Mouse (Mus musculus): ENCODE data around the gene Ubash3a. TPM values are rescaled to one million over a fixed set of nuclear protein-coding genes. Genes with fewer than 3 reads are reported as not detected.

Gene Ubash3a
- total and polyA plus RNA-seq, 3 experiments, result 27.6 to 57.4 (median 30.2) TPM

- TF ChIP-seq MAZ (IDR thresholded peaks at IDR 0.05; ENCODE audit: low read depth, low read length), result no peak
Observed at GRCm38 (mm10) chr17:31223835-31224234, 16.2 kb downstream of the Ubash3a start (continued).

DNA sequence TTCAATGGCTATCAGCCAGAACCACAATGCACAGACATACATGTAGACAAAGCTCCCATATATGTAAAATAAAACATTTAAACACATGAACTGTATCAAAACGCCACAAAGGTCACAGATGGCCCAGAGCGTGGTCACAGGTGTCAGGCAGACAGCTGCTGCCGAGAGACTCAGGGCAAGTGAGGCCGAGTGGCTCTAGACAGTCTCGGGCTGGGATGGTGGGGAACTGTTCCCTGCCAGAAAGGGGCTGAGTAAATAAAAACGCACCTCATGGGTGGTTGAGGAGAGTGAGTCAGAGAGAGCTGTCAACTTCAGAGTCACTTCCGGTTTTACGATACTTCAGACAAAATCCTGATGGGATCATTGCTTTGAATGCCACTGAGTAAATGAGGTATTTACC lies 16.9 kb downstream of the Ubash3a start:
- no peak for TF ChIP-seq EP300 (IDR thresholded peaks at IDR 0.05; ENCODE audit: low read depth in 1 of 2, low read length in 2 of 2)
- no peak for TF ChIP-seq MAX (IDR thresholded peaks at IDR 0.05; ENCODE audit: low read length)
- Histone ChIP-seq H3K9me3 (replicated peaks; ENCODE audit: insufficient read depth, low read length) (no peaks in the 10 kb centered on the region), H3K9ac (ENCODE audit: control insufficient read depth, low read depth, low read length, poor library complexity, severe bottlenecking) (no peak overlapping the region; the same call in 1 of the 2 replicates), H3K79me2 (ENCODE audit: control insufficient read depth, insufficient read depth, low read length, poor library complexity) (no peaks in the 10 kb centered on the region), H3K4me3 (ENCODE audit: control insufficient read depth in 1 of 2, insufficient read depth in 1 of 2, low read depth in 2 of 2, low read length in 2 of 2) (no peak overlapping the region), H3K4me1 (ENCODE audit: control insufficient read depth in 1 of 2, insufficient read depth in 2 of 2, low read length in 2 of 2) (peaks cover 18 to 38% of the 10 kb centered on the region in 2 experiments), H3K27me3 (ENCODE audit: control insufficient read depth in 1 of 2, insufficient read depth in 2 of 2, low read length in 2 of 2) (no peaks in the 10 kb centered on the region), H3K36me3 (ENCODE audit: control insufficient read depth in 1 of 2, insufficient read depth in 2 of 2, low read length in 2 of 2) (peaks cover 8 to 40% of the 10 kb centered on the region in 2 experiments), H3K27ac (ENCODE audit: control insufficient read depth, low read depth, low read length) (peak overlapping the region; percentile 92)
- no peak for DNase-seq (ENCODE audit: low read depth, low spot score)

DNA sequence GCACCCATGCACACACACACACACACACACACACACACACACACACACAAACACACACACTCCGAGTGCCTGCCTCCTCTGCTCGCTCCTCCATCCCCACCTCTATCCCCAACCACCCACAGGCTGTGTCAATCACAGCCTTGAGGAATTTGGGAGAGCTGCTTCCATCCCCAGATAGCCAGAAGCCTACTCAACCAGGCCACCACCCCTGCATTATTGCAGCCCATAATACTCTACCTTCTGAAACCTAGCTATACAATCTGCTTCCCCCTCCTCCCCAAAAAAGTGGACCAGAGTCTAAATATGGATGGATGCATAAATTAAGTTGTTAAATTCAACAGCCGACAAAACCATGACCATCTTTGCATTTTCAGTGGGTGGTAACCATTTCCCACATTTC lies 18.7 kb downstream of the Ubash3a start:
- Histone ChIP-seq H3K4me1 (ENCODE audit: control insufficient read depth in 1 of 2, insufficient read depth in 2 of 2, low read length in 2 of 2) (peaks cover 16 to 37% of the 10 kb centered on the region in 2 experiments), H3K9ac (ENCODE audit: control insufficient read depth, low read depth, low read length, poor library complexity, severe bottlenecking) (no peak overlapping the region), H3K36me3 (ENCODE audit: control insufficient read depth in 1 of 2, insufficient read depth in 2 of 2, low read length in 2 of 2) (peaks cover 2 to 35% of the 10 kb centered on the region in 2 experiments; a peak in 3 of 4 replicates), H3K27me3 (ENCODE audit: control insufficient read depth in 1 of 2, insufficient read depth in 2 of 2, low read length in 2 of 2) (no peaks in the 10 kb centered on the region), H3K4me3 (ENCODE audit: control insufficient read depth in 1 of 2, insufficient read depth in 1 of 2, low read depth in 2 of 2, low read length in 2 of 2) (no peak overlapping the region), H3K79me2 (ENCODE audit: control insufficient read depth, insufficient read depth, low read length, poor library complexity) (no peaks in the 10 kb centered on the region), H3K9me3 (replicated peaks; ENCODE audit: insufficient read depth, low read length) (no peaks in the 10 kb centered on the region), H3K27ac (ENCODE audit: control insufficient read depth, low read depth, low read length) (no peak overlapping the region)
- no peak for DNase-seq (ENCODE audit: low read depth, low spot score)
- TF ChIP-seq E2F4 (IDR thresholded peaks at IDR 0.05; ENCODE audit: borderline replicate concordance, low read depth, low read length), result no peak
- TF ChIP-seq ETS1 (IDR thresholded peaks at IDR 0.05; ENCODE audit: low read depth, low read length), result no peak
- no peak for TF ChIP-seq POLR2AphosphoS5 (IDR thresholded peaks at IDR 0.05; ENCODE audit: borderline replicate concordance, low read depth, low read length)
- no peak for TF ChIP-seq USF1 (IDR thresholded peaks at IDR 0.05; ENCODE audit: low read depth, low read length)
- TF ChIP-seq MAZ (IDR thresholded peaks at IDR 0.05; ENCODE audit: low read depth, low read length), result no peak
- TF ChIP-seq MYC (IDR thresholded peaks at IDR 0.05; ENCODE audit: low read depth, low read length), result no peak
- no peak for TF ChIP-seq ZKSCAN1 (IDR thresholded peaks at IDR 0.05; ENCODE audit: low read depth, low read length)
- TF ChIP-seq MXI1 (IDR thresholded peaks at IDR 0.05; ENCODE audit: low read depth, low read length), result no peak

GRCm38 (mm10) chr17:31226931-31227330 lies 19.3 kb downstream of the Ubash3a start:
- DNase-seq (ENCODE audit: low read depth, low spot score), result no peak
- peaks cover 18 to 39% of the 10 kb centered on the region in 2 experiments for H3K4me1 ChIP-seq (ENCODE audit: control insufficient read depth in 1 of 2, insufficient read depth in 2 of 2, low read length in 2 of 2)
- H3K27me3 ChIP-seq (ENCODE audit: control insufficient read depth in 1 of 2, insufficient read depth in 2 of 2, low read length in 2 of 2), result no peaks in the 10 kb centered on the region
- H3K9ac ChIP-seq (ENCODE audit: control insufficient read depth, low read depth, low read length, poor library complexity, severe bottlenecking), result no peak overlapping the region
- no peak overlapping the region for H3K27ac ChIP-seq (ENCODE audit: control insufficient read depth, low read depth, low read length)
- peaks cover 2 to 36% of the 10 kb centered on the region in 2 experiments; a peak in 3 of 4 replicates for H3K36me3 ChIP-seq (ENCODE audit: control insufficient read depth in 1 of 2, insufficient read depth in 2 of 2, low read length in 2 of 2)
- no peak overlapping the region for H3K4me3 ChIP-seq (ENCODE audit: control insufficient read depth in 1 of 2, insufficient read depth in 1 of 2, low read depth in 2 of 2, low read length in 2 of 2)
- H3K9me3 ChIP-seq (replicated peaks; ENCODE audit: insufficient read depth, low read length), result no peaks in the 10 kb centered on the region
- H3K79me2 ChIP-seq (ENCODE audit: control insufficient read depth, insufficient read depth, low read length, poor library complexity), result no peaks in the 10 kb centered on the region
- TF ChIP-seq UBTF (IDR thresholded peaks at IDR 0.05; ENCODE audit: borderline replicate concordance, insufficient read depth, low read depth, low read length) (no peak), GATA1 (IDR thresholded peaks at IDR 0.05; ENCODE audit: low read depth, low read length) (no peak), TCF12 (IDR thresholded peaks at IDR 0.05; ENCODE audit: low read depth, low read length) (no peak), MYC (IDR thresholded peaks at IDR 0.05; ENCODE audit: low read depth, low read length) (no peak), CHD2 (IDR thresholded peaks at IDR 0.05; ENCODE audit: low read length) (no peak), NELFE (IDR thresholded peaks at IDR 0.05; ENCODE audit: low read depth, low read length) (no peak), MAX (IDR thresholded peaks at IDR 0.05; ENCODE audit: low read length) (no peak), EP300 (IDR thresholded peaks at IDR 0.05; ENCODE audit: low read depth in 1 of 2, low read length in 2 of 2) (no peak), TBP (IDR thresholded peaks at IDR 0.05; ENCODE audit: low read depth, low read length) (no peak), NRF1 (IDR thresholded peaks at IDR 0.05; ENCODE audit: insufficient read depth, low read depth, low read length, poor library complexity, severe bottlenecking) (no peak), ZC3H11A (IDR thresholded peaks at IDR 0.05; ENCODE audit: low read depth, low read length) (no peak), USF2 (IDR thresholded peaks at IDR 0.05; ENCODE audit: borderline replicate concordance in 1 of 2, insufficient read depth in 1 of 2, low read depth in 1 of 2, low read length in 2 of 2) (no peak), E2F4 (IDR thresholded peaks at IDR 0.05; ENCODE audit: borderline replicate concordance, low read depth, low read length) (no peak), USF1 (IDR thresholded peaks at IDR 0.05; ENCODE audit: low read depth, low read length) (no peak), GABPA (IDR thresholded peaks at IDR 0.05; ENCODE audit: low read depth, low read length) (no peak), MYB (IDR thresholded peaks at IDR 0.05; ENCODE audit: low read depth, low read length) (no peak), MEF2A (IDR thresholded peaks at IDR 0.05; ENCODE audit: extremely low read depth, insufficient replicate concordance, low read depth, low read length, poor library complexity, severe bottlenecking) (no peak)
